Comparison of ENCODE assay signal across 8 mouse cellular contexts in the genomic region with DNA sequence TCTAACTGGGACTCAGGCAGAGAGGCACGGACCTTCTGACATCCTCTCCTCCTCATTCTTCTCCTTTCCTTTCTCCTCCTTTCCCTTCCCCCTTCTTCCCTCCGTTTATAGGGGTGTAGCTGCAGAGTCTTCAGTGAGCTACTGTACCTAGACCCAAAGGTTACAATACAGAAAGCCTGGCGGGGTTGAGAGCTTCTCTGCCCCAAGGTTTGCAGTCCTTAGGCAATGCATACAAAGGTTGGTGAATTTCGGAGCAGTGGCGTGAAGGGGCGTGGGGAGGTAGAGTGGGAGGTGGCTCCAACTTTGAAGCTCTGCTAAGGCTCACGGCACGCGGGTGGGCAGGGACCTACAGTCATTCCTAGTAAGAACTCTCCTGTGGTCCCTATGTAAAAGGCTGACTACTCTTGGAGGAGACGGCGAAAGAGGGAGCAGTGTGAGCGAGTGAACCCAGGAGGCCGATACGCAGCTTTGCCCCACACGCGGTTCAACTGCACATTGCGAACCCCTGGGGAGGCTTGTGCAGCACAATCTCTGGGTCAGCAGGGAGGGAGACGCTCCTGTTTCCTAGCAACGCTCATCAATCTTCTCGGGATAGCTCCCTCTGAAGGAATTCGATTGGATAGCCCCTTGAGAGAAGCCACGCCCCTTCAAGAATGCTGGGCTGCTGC. TPM values are rescaled to one million over a fixed set of nuclear protein-coding genes. Genes with fewer than 3 reads are reported as not detected.
DNase-seq lines count a peak whose midpoint lies in the region; ATAC-seq and TF ChIP-seq lines count a peak whose summit lies in the region.

No protein-coding gene starts in this region.

- peak; percentile 3 to 50 for DNase-seq in adrenal gland, adult (ENCODE audit: inconsistent age in 2 of 2, low spot score in 1 of 2)
- no peak for DNase-seq in adrenal gland, adult 8-10 months
- DNase-seq in hindbrain, postnatal 0 days (ENCODE audit: low spot score): peak; percentile 93
- peak; percentile 60 for DNase-seq in left cerebral cortex, postnatal 4 days
- peak; percentile 85 for DNase-seq in retina, postnatal 1 day

- no peaks in the 10 kb centered on the region for H3K27me3 ChIP-seq in hindbrain, postnatal 0 days (ENCODE audit: insufficient read depth, low read length)

- WGBS in hindbrain, postnatal 0 days: 0% methylated on average over 22 of the region's 22 CpGs

- H3K9ac ChIP-seq in hindbrain, postnatal 0 days (replicated peaks; ENCODE audit: low read length): peak overlapping the region; percentile 64

- peak; percentile 91 for ATAC-seq in hindbrain, postnatal 0 days
- ATAC-seq in erythroblast, adult 5-6 weeks (replicated peaks; ENCODE audit: low FRiP score, poor library complexity, severe bottlenecking): no peak

- no peaks in the 10 kb centered on the region for H3K36me3 ChIP-seq in hindbrain, postnatal 0 days (ENCODE audit: insufficient read depth, low read length)

- intact Hi-C loops in left cerebral cortex, postnatal 4 days (cut with DNase I): loop anchor here (10.0 kb wide), 1 partner anchor 271 kb away; no protein-coding TSS in a partner anchor

- no peak for TF ChIP-seq POLR2A in bone marrow macrophage, adult 2 months (IDR thresholded peaks at IDR 0.05; ENCODE audit: borderline replicate concordance, low read depth, low read length)
- no peak for TF ChIP-seq POLR2A in embryonic fibroblast, embryonic 13.5 days (IDR thresholded peaks at IDR 0.05; ENCODE audit: low read depth, low read length)

- H3K4me2 ChIP-seq in hindbrain, postnatal 0 days (ENCODE audit: low read depth, low read length): peak overlapping the region; percentile 83

- TF ChIP-seq CTCF in bone marrow macrophage, adult 2 months (IDR thresholded peaks at IDR 0.05; ENCODE audit: low read depth, low read length): no peak
- TF ChIP-seq CTCF in embryonic fibroblast, embryonic 13.5 days (IDR thresholded peaks at IDR 0.05; ENCODE audit: borderline replicate concordance, insufficient read depth, low read length): no peak
- peak; percentile 34; the same call in 1 of the 2 replicates for TF ChIP-seq CTCF in hindbrain, postnatal 0 days (IDR thresholded peaks at IDR 0.05; ENCODE audit: low read depth)

- H3K9me3 ChIP-seq in hindbrain, postnatal 0 days (ENCODE audit: low read length): no peaks in the 10 kb centered on the region

- no peak overlapping the region for H3K27ac ChIP-seq in bone marrow macrophage, adult 2 months (ENCODE audit: insufficient read depth, low read depth, low read length)
- H3K27ac ChIP-seq in embryonic fibroblast, embryonic 13.5 days (ENCODE audit: insufficient read depth, low read length): no peak overlapping the region
- H3K27ac ChIP-seq in hindbrain, postnatal 0 days: peak overlapping the region; percentile 91

- H3K4me3 ChIP-seq in bone marrow macrophage, adult 2 months (ENCODE audit: insufficient read depth, low read length): 0 out of 2 replicates have a peak overlapping the region, but pooled peaks have one; percentile 3
- H3K4me3 ChIP-seq in embryonic fibroblast, embryonic 13.5 days (ENCODE audit: insufficient read depth, low read length): peak overlapping the region; percentile 50
- H3K4me3 ChIP-seq in hindbrain, postnatal 0 days (ENCODE audit: low read length): peak overlapping the region; percentile 68

- no peaks in the 10 kb centered on the region for H3K4me1 ChIP-seq in bone marrow macrophage, adult 2 months (ENCODE audit: control insufficient read depth, insufficient read depth, low read length)
- no peaks in the 10 kb centered on the region; the same call in none of the 2 replicates for H3K4me1 ChIP-seq in embryonic fibroblast, embryonic 13.5 days (ENCODE audit: control insufficient read depth, insufficient read depth, low read length)
- H3K4me1 ChIP-seq in hindbrain, postnatal 0 days (ENCODE audit: insufficient read depth, low read length): no peaks in the 10 kb centered on the region

RNA-seq across cellular contexts. Expression of gene Grm3, which starts 0.8 kb away (rescaled TPM):
- under 1 TPM; 0.09 to 0.22 (median 0.14) TPM for total RNA-seq in adrenal gland, adult 8-10 months (2022)
- not detected in 2 replicates for polyA plus RNA-seq in bone marrow macrophage, adult 2 months (2012; ENCODE audit: insufficient read depth, insufficient read length, missing spikeins)
- not detected in 2 replicates for polyA plus RNA-seq in embryonic fibroblast, embryonic 13.5 days (2011; ENCODE audit: insufficient read length, low read depth, missing spikeins)
- 243 and 246 TPM in 2 replicates for total RNA-seq in hindbrain, postnatal 0 days (2014; rRNA removed)
- polyA plus RNA-seq in hindbrain, postnatal 0 days (2015; fragmentation: Nextera tagmentation; extraction: Ambion mirVana): 88.7 and 96.0 TPM in 2 replicates
- 100 to 1,000 TPM; 188 to 216 TPM for total RNA-seq in left cerebral cortex, postnatal 4 days (2021)
- not detected in 2 replicates for total RNA-seq in erythroblast, adult 5-6 weeks (2015; ENCODE audit: low replicate concordance)
- not detected in 2 replicates for total RNA-seq in erythroblast, adult 5-6 weeks (2017; ENCODE audit: low replicate concordance)

Comparison
In these comparisons a context has a peak if more than half of its experiments do, and no peak if none do; other contexts are left out.
1. H3K4me3 ChIP-seq: peak in every context shown above with its lines; median percentile 68 in hindbrain, postnatal 0 days; 50 in embryonic fibroblast, embryonic 13.5 days; 3 in bone marrow macrophage, adult 2 months.
2. RNA of gene Grm3, which starts 0.8 kb away (total RNA-seq): 243 to 246 TPM in hindbrain, postnatal 0 days and 188 to 216 TPM in left cerebral cortex, postnatal 4 days; 0.09 to 0.22 TPM in adrenal gland, adult 8-10 months and not detected in erythroblast, adult 5-6 weeks; every median in the first group is over 100 times any median in the second.